Mouse (Mus musculus): ENCODE measurements around the gene Psg16. TPM values are rescaled to one million over a fixed set of nuclear protein-coding genes. Genes with fewer than 3 reads are reported as not detected.
"Not testable (repeated sequence)": the region's sequence is repeated elsewhere in the genome, so short reads cannot be mapped to it uniquely, and the experiment has no call there.

Psg16 gene
- polyA plus RNA-seq, 1 experiment: 0.08 TPM

GRCm38 (mm10) chr7:17091280-17091679 is 17.4 kb downstream of the Psg16 start:
- no peak for DNase-seq (ENCODE audit: low spot score)

- not testable (repeated sequence) for DNase-seq (ENCODE audit: low spot score)
These were observed 27.8 kb downstream of the Psg16 start for GRCm38 (mm10) chr7:17101631-17102030.

GRCm38 (mm10) chr7:17135307-17135706 is 61.5 kb downstream of the Psg16 start:
- no peak for DNase-seq (ENCODE audit: low spot score)

DNA sequence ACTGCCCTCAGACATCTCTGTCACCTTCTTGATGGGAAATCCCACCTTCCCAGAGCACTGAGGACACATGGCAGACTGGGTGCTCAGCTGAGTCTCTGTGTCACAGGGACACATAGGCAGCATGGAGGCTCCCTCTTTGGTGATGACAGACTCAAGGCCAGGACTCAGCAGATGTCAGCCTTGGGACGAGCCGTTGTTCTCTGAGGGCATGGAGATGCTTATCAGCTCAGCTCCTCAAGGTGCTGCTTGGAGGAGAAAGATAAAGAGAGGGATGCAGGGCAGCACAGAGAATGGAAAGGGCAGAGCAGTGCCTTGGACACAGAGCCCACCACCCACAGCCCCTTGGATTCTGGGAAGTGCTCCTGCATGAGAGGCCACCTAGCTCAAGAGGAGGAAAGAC is 76.1 kb downstream of the Psg16 start, which contains the start of gene Ceacam3:
Gene Ceacam3, plus strand, starts transcription at position 352 of the 400 bp plus-strand sequence.
- DNase-seq (ENCODE audit: low spot score): no peak

DNA sequence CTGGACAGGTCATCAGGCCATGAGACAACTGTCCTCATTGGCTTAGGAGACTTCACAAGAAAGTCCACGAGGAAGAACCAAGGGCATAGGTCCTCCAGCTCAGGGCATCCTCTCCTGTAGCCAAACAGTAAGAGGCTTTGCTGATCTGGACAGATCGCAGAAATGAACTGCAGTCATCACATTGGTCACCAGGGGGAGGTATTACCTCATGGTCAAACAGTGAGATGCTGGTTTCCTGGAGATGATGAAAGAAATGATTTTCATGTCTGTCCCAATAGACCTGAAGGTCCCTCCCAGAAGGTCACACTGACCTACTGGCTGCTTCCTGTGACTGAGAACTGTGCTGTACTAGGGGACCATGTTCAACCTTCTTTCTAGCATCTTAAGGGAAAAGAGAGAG is 81.8 kb downstream of the Psg16 start:
- DNase-seq (ENCODE audit: low spot score): no peak

- DNase-seq (ENCODE audit: low spot score): no peak
These were observed 83.2 kb downstream of the Psg16 start for GRCm38 (mm10) chr7:17156885-17157677.

DNA sequence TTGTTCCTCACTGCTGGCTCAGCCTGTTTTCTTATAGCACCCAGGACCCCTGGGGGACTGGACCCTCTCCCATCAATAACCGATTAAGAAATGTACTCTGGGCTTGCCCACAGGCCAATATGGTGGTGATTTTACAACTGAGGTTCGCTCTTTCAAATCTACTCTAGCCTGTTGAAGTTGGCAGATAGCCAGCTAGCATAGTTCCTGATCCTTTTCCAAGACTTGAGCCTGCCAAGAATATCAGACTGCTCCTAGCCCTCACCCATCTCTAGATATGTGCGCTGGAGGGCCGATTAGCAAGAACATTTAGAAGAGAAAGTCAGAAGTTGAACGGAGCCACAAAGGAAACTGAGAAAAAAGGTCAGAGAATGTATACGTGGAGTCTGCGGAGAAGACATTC is 85.2 kb downstream of the Psg16 start:
- DNase-seq (ENCODE audit: low spot score): no peak

DNA sequence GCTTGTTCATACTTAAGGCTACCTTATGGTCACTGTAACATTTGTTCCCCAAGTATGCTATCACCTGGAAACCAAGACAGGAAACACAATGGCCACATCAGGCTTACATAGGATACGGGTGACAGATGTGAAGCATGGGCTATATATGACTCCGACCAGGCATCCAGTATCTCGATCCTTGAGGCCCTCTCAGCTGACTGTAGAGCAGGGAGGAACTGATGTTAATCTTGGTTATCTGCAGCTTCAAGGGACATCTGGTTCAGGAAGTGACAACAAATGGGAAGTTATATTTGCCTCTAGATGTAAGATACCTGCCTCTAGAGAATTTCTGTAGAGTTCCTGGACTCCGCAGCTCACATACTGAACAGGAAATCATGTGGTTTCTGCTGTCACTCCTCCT is 98.0 kb downstream of the Psg16 start:
- DNase-seq (ENCODE audit: low spot score): no peak

Other genes starting within 250 kb of the Psg16 start
- 19.2 and 24.4 TPM in 2 replicates for gene Prkd2, start 231.1 kb upstream of the Psg16 start, polyA plus RNA-seq (2012; rRNA removed)
- 61.5 and 82.9 TPM in 2 replicates for gene Dact3, start 198.7 kb upstream of the Psg16 start, polyA plus RNA-seq (2012; rRNA removed)
- 26.7 and 27.5 TPM in 2 replicates for gene Gng8, start 182.3 kb upstream of the Psg16 start, polyA plus RNA-seq (2012; rRNA removed)
- gene Ptgir, start 167.6 kb upstream of the Psg16 start, polyA plus RNA-seq (2012; rRNA removed): 3.9 and 5.1 TPM in 2 replicates
- gene Calm3, start 149.9 kb upstream of the Psg16 start, polyA plus RNA-seq (2012; rRNA removed): 182 and 223 TPM in 2 replicates
- gene Pnmal2, start 129.4 kb upstream of the Psg16 start, polyA plus RNA-seq (2012; rRNA removed): 0.83 and 1.4 TPM in 2 replicates
- gene Pnmal1, start 114.4 kb upstream of the Psg16 start, polyA plus RNA-seq (2012; rRNA removed): 0.03 TPM in 2 replicates
- gene Gm42372, start 91.0 kb upstream of the Psg16 start, polyA plus RNA-seq (2012; rRNA removed): 0.06 TPM in 1 of 2 replicates, not detected in the other
- gene Ccdc8, start 81.3 kb upstream of the Psg16 start, polyA plus RNA-seq (2012; rRNA removed): 9.5 and 9.6 TPM in 2 replicates
- 104 and 116 TPM in 2 replicates for gene Ppp5c, start 46.1 kb upstream of the Psg16 start, polyA plus RNA-seq (2012; rRNA removed)
- gene Hif3a, start 11.6 kb upstream of the Psg16 start, polyA plus RNA-seq (2012; rRNA removed): 1.5 and 4.1 TPM in 2 replicates
- gene Ceacam3, start 76.2 kb downstream of the Psg16 start, polyA plus RNA-seq (2012; rRNA removed): 0.01 TPM in 1 of 2 replicates, not detected in the other
- gene Psg29, start 129.4 kb downstream of the Psg16 start, polyA plus RNA-seq (2012; rRNA removed): not detected in 2 replicates